Mouse (Mus musculus) intestine, postnatal 0 days (tissue): Measurements from ENCODE around the gene Slc23a3. TPM values are rescaled to one million over a fixed set of nuclear protein-coding genes. Genes with fewer than 3 reads are reported as not detected.

Experiments
- ATAC-seq: fragments of 200-750 bp; cut with Nextera tagmentation; 2 replicates; pipeline ENCODE4 v1.8.0; 2017; ENCODE audit warnings: mild to moderate bottlenecking, moderate TSS enrichment, moderate library complexity
- H3K27ac ChIP-seq: fragments of 300-500 bp; sonication (generic); 2 replicates; pipeline ENCODE4 v1.5.1; 2014; ENCODE audit warnings: mild to moderate bottlenecking, low read depth, low read length, moderate library complexity
- H3K27me3 ChIP-seq: fragments of 300-500 bp; sonication (generic); replicated peaks from 2 replicates; pipeline ENCODE4 v1.6.1; 2014; ENCODE audit warnings: low read length, mixed read lengths; ENCODE audit not compliant: control insufficient read depth, insufficient read depth
- H3K36me3 ChIP-seq: fragments of 300-500 bp; sonication (generic); 2 replicates; pipeline ENCODE4 v1.6.1; 2014; ENCODE audit warnings: mild to moderate bottlenecking, moderate library complexity; ENCODE audit not compliant: control insufficient read depth, insufficient read depth
- H3K4me1 ChIP-seq: fragments of 300-500 bp; sonication (generic); replicated peaks from 2 replicates; pipeline ENCODE4 v1.6.1; 2014; ENCODE audit warnings: antibody characterized with exemption, low read length, mixed read lengths; ENCODE audit not compliant: control insufficient read depth, insufficient read depth
- H3K4me2 ChIP-seq: fragments of 300-500 bp; sonication (generic); replicated peaks from 2 replicates; pipeline ENCODE4 v1.6.1; 2014; ENCODE audit warnings: low read depth, mild to moderate bottlenecking, moderate library complexity
- H3K4me3 ChIP-seq: fragments of 300-500 bp; sonication (generic); 2 replicates; pipeline ENCODE4 v1.5.1; 2014; ENCODE audit warnings: low read depth, low read length
- H3K9ac ChIP-seq: fragments of 300-500 bp; sonication (generic); 2 replicates; pipeline ENCODE4 v1.6.1; 2014; ENCODE audit warnings: mild to moderate bottlenecking, low read depth, low read length
- H3K9me3 ChIP-seq: fragments of 300-500 bp; sonication (generic); 2 replicates; pipeline ENCODE4 v1.6.1; 2016; ENCODE audit warnings: mixed run types; ENCODE audit not compliant: control insufficient read depth
- CTCF ChIP-seq: sonication (generic); IDR thresholded peaks from 2 replicates; pipeline ENCODE4 v1.5.1; 2016; ENCODE audit warnings: low read depth, mild to moderate bottlenecking, control low read depth, antibody characterized with exemption, moderate library complexity
- WGBS: fragments of 180-500 bp; shearing (Covaris S2); extraction: QIAGEN DNeasy Blood & Tissue Kit; methylation state at CpG from one replicate; pipeline ENCODE4 v1.1.7; 2014; 5-methylcytosine and 5-hydroxymethylcytosine counted together
- polyA plus RNA-seq: library from polyadenylated mRNA; unstranded; fragments of >200 nt; fragmentation: Nextera tagmentation; extraction: Ambion mirVana; gene quantifications from 2 replicates; pipeline ENCODE4 v1.2.1, GENCODE M21; 2015

The Slc23a3 gene
- polyA plus RNA-seq, 1 experiment from 2014 or later: 3.2 TPM

DNA sequence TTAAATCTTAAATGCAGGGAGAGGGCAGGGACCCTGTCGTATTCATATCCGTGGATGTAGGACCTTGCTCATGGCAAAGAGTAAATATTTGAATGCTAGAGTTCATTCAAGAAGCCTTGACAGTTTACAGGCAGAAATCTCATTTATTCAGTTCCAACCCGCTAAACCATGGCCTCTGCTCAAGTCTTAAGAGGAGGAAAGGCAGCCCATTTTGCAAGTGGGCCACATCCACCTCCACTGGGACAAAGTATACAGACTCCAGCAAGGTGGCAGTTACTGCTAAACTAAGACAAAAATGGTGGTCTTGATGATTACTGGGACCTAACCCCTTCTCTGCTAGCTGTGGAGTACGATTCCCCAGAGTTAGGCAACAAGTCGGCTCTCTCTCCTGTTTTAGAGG is 8.3 kb downstream of the Slc23a3 start:
- ATAC-seq: no peak
- Histone ChIP-seq H3K4me3 (peak overlapping the region; percentile 51), H3K9ac (peak overlapping the region; percentile 43), H3K4me1 (0 out of 2 replicates have a peak, but pooled peaks cover 5% of the 10 kb centered on the region), H3K36me3 (no peaks in the 10 kb centered on the region), H3K27me3 (no peaks in the 10 kb centered on the region), H3K27ac (peak overlapping the region; percentile 97), H3K4me2 (peak overlapping the region; percentile 69), H3K9me3 (no peaks in the 10 kb centered on the region)
- TF ChIP-seq CTCF: no peak
- WGBS: 23% methylated on average over 5 of the region's 5 CpGs

DNA sequence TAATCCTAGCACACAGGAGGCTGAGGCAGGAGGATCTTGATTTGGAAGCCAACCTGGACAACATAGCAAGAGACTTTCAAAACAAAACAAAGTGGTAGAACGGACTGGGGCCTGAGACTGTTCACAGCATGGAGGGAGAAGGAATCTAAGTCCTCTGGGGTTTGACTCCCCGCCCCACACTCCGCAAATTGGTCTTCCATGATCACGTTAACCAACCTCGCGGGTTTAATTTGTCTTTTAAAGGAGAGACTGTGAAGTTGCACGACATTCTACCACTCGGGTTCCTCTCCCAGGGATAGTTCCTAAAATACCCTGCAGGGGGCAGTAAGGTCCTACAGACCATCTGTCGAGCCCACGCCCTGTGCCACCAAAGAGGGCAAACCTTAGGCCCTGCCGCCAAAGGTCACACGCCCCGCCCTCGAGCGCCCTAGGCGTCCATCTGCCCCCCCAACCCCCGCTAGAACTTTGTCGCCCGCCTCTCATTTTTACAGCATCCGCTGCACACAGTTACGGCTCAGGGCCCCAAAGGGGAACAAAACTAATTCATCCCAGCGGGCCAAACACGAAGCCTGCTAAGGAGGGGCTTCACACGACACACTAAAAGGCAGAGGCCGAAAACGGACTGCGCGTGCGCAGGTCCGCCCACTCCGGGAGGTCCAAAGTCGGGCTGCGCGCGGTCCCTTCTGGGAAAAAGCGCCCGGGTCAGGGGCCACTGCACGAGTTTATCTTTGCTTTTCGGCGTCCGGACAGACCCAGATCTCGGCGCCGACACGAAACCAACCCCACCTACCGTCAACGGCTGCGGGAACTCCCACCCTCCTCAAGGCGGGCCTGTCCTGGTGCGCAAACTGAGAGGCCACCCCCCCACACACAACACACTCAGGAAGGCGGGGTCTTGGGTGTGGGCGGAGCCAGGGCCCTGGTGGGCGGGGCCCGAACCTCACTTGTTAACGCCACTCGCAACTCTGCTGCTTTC is 9.1 kb downstream of the Slc23a3 start, which contains the start of gene Nhej1:
Gene Nhej1 (minus strand): TSS at position 855 of the 976 bp plus-strand sequence.
- Histone ChIP-seq H3K4me2 (peak within 1 kb of the TSS; percentile 69), H3K4me1 (0 out of 2 replicates have a peak, but pooled peaks cover 5% of the 10 kb centered on the region), H3K36me3 (no peaks in the 10 kb centered on the region), H3K4me3 (peak within 1 kb of the TSS; percentile 51), H3K27ac (peak within 1 kb of the TSS; percentile 97), H3K27me3 (no peaks in the 10 kb centered on the region), H3K9ac (peak within 1 kb of the TSS; percentile 43), H3K9me3 (no peaks in the 10 kb centered on the region)
- WGBS: 1% methylated on average over 56 of the region's 56 CpGs
- TF ChIP-seq CTCF: peak; percentile 91
- peak; percentile 96 for ATAC-seq

DNA sequence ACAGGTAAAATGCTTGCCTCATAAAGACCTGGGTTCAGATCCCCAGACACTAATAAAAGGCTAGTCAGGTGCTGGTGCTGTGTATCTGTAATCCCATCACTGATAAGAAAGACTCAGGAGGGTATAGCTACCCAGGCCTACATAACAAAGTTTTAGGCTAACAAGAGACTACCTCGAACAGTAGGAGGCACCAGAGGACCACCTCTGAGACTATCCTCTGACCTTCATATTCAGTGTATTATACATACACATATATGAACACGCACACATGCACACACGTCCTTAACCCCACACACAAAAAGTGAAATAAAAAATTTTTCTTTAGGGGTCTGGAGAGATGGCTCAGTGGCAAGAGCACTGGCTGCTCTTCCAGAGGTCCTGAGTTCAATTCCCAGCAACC is 11.5 kb downstream of the Slc23a3 start:
- H3K27me3 ChIP-seq: no peaks in the 10 kb centered on the region
- H3K36me3 ChIP-seq: no peaks in the 10 kb centered on the region
- TF ChIP-seq CTCF: peak; percentile 57
- H3K9me3 ChIP-seq: no peaks in the 10 kb centered on the region
- H3K9ac ChIP-seq: no peak overlapping the region
- 86% methylated on average over 3 of the region's 3 CpGs for WGBS
- no peak for ATAC-seq
- H3K27ac ChIP-seq: no peak overlapping the region
- H3K4me2 ChIP-seq: no peak overlapping the region
- H3K4me1 ChIP-seq: 0 out of 2 replicates have a peak, but pooled peaks cover 5% of the 10 kb centered on the region
- no peak overlapping the region for H3K4me3 ChIP-seq

Other genes starting within 250 kb of the Slc23a3 start
- gene Fev, start 248.5 kb downstream of the Slc23a3 start, polyA plus RNA-seq: 0.59 and 1.3 TPM in 2 replicates
- 0.71 and 1.2 TPM in 2 replicates for gene Cryba2, start 240.7 kb downstream of the Slc23a3 start, polyA plus RNA-seq
- gene Cfap65, start 198.3 kb downstream of the Slc23a3 start, polyA plus RNA-seq: 0.03 and 0.04 TPM in 2 replicates
- 24.9 and 25.3 TPM in 2 replicates for gene Ihh, start 182.2 kb downstream of the Slc23a3 start, polyA plus RNA-seq
- 5.0 TPM in 2 replicates for gene Nhej1, start 8.7 kb downstream of the Slc23a3 start, polyA plus RNA-seq
- gene Cnppd1, start 8.8 kb upstream of the Slc23a3 start, polyA plus RNA-seq: 45.6 and 45.9 TPM in 2 replicates
- gene Retreg2, start 8.9 kb upstream of the Slc23a3 start, polyA plus RNA-seq: 48.4 and 49.0 TPM in 2 replicates
- 47.5 and 51.2 TPM in 2 replicates for gene Zfand2b, start 34.8 kb upstream of the Slc23a3 start, polyA plus RNA-seq
- gene Abcb6, start 46.5 kb upstream of the Slc23a3 start, polyA plus RNA-seq: 13.9 and 17.1 TPM in 2 replicates
- gene Ankzf1, start 58.3 kb upstream of the Slc23a3 start, polyA plus RNA-seq: 10.7 and 10.8 TPM in 2 replicates
- 23.5 and 25.2 TPM in 2 replicates for gene Atg9a, start 58.3 kb upstream of the Slc23a3 start, polyA plus RNA-seq
- 3.6 and 3.7 TPM in 2 replicates for gene Glb1l, start 76.9 kb upstream of the Slc23a3 start, polyA plus RNA-seq
- gene Stk16, start 76.9 kb upstream of the Slc23a3 start, polyA plus RNA-seq: 50.5 and 54.4 TPM in 2 replicates
- gene Tuba4a, start 86.0 kb upstream of the Slc23a3 start, polyA plus RNA-seq: 113 and 119 TPM in 2 replicates
- gene A630095N17Rik, start 98.2 kb upstream of the Slc23a3 start, polyA plus RNA-seq: not detected in 2 replicates
- gene Dnajb2, start 102.5 kb upstream of the Slc23a3 start, polyA plus RNA-seq: 10.9 and 11.4 TPM in 2 replicates
- gene Ptprn, start 130.6 kb upstream of the Slc23a3 start, polyA plus RNA-seq: 3.0 TPM in 2 replicates
- 12.9 and 15.9 TPM in 2 replicates for gene Resp18, start 144.5 kb upstream of the Slc23a3 start, polyA plus RNA-seq
- gene Dnpep, start 184.1 kb upstream of the Slc23a3 start, polyA plus RNA-seq: 125 and 130 TPM in 2 replicates
- 233 and 254 TPM in 2 replicates for gene Des, start 226.4 kb upstream of the Slc23a3 start, polyA plus RNA-seq
- 20.1 and 21.3 TPM in 2 replicates for gene Speg, start 241.4 kb upstream of the Slc23a3 start, polyA plus RNA-seq